Mouse (Mus musculus): Measurements from ENCODE around the gene Ank2.

DNA sequence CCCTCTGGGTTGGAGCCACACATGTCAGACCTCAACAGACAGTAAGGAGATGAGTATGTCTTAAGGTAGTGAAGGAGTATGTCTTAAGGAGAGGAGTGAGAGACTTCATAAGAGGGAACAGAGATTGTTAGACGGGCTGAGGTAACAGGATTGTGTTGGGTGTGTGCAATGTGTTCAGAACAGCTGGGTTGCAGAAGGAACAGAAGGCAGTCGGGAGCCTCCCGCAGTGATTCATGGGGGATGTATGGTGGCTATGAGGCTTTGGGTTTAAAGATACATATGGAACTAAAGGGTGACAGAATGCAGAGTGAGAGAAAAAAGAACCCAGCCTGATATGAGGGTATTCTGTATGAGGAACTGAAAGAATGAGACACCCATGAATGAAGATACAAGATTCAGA is 464.2 kb downstream of the Ank2 start:
- TF ChIP-seq POLR2A (IDR thresholded peaks at IDR 0.05; ENCODE audit: low read depth, low read length), result no peak
- no peak for TF ChIP-seq CTCF (IDR thresholded peaks at IDR 0.05; ENCODE audit: extremely low read depth, insufficient read length, insufficient replicate concordance, low read depth, low read length)

Data from small intestine, adult 2 months (tissue).